Mouse (Mus musculus) embryonic stem cell, embryonic (primary cell): ENCODE results near the gene Fam43a.

Source experiments
- CTCF ChIA-PET, 4 experiments: fragments of 300-600 bp in 2 of 4; fragments of 350-600 bp in 2 of 4; sonication (Branson Sonifier 250); formaldehyde crosslinking; loops; one replicate each; lab custom pipeline; 2022; ENCODE audit warnings: inconsistent platforms in 2 of 4; lab: Charles Lee
- POLR2A ChIA-PET, 4 experiments: fragments of 300-600 bp in 2 of 4; fragments of 350-600 bp in 2 of 4; sonication (Branson Sonifier 250); formaldehyde crosslinking; loops; one replicate each; lab custom pipeline; 2022; ENCODE audit warnings: antibody characterized with exemption in 4 of 4, inconsistent platforms in 1 of 4; lab: Charles Lee

Fam43a gene

GRCm38 (mm10) chr16:30599491-30600268 lies at the start of gene Fam43a:
Gene Fam43a, plus strand, starts transcription at chr16:30599723.
- POLR2A ChIA-PET: interaction anchor here (0.6 to 6.7 kb wide), 129 partner anchors 8 to 805 kb away, joined by 3 to 73 read pairs (median 5); partner anchors contain the start of genes Lsg1 (in 1 of the 4) and Tmem44 (in 1 of the 4)
- CTCF ChIA-PET: interaction anchor here (0.6 to 4.0 kb wide), 11 partner anchors 9 to 471 kb away, joined by 3 to 26 read pairs (median 5); no protein-coding TSS in a partner anchor

GRCm38 (mm10) chr16:30549966-30550747 lies 49.4 kb upstream of the Fam43a start:
- ChIA-PET CTCF (interaction anchor here in 3 of 4 experiments (0.6 to 1.9 kb wide), 11 partner anchors 9 to 319 kb away, joined by 3 to 6 read pairs (median 3); no protein-coding TSS in a partner anchor), POLR2A (interaction anchor here (0.7 to 2.9 kb wide), 9 partner anchors 9 to 226 kb away, joined by 3 to 21 read pairs (median 5); partner anchors contain the start of gene Fam43a (in 1 of the 4))

GRCm38 (mm10) chr16:30550748-30551192 lies 48.8 kb upstream of the Fam43a start, which contains the start of gene Tmem44:
Gene Tmem44, minus strand, starts transcription at chr16:30550842.
- POLR2A ChIA-PET: interaction anchor here (0.7 to 2.9 kb wide), 8 partner anchors 8 to 226 kb away, joined by 3 to 21 read pairs (median 6); partner anchors contain the start of gene Fam43a (in 1 of the 4)
- CTCF ChIA-PET: interaction anchor here in 3 of 4 experiments (0.6 to 1.7 kb wide), 7 partner anchors 10 to 320 kb away, joined by 3 to 5 read pairs (median 3); no protein-coding TSS in a partner anchor

- POLR2A ChIA-PET: interaction anchor here in 3 of 4 experiments (0.6 to 2.5 kb wide), 13 partner anchors 9 to 527 kb away, joined by 3 to 12 read pairs (median 4); no protein-coding TSS in a partner anchor
- CTCF ChIA-PET: interaction anchor here in 3 of 4 experiments (0.7 to 1.6 kb wide), 5 partner anchors 19 to 518 kb away, joined by 3 to 5 read pairs (median 5); no protein-coding TSS in a partner anchor
These were observed 46.7 kb upstream of the Fam43a start for GRCm38 (mm10) chr16:30552621-30553338.

GRCm38 (mm10) chr16:30554109-30554508 lies 45.4 kb upstream of the Fam43a start:
- POLR2A ChIA-PET: interaction anchor here in 3 of 4 experiments (0.6 to 1.5 kb wide), 5 partner anchors 14 to 46 kb away, joined by 3 to 4 read pairs (median 4); partner anchors contain the start of gene Fam43a (in 1 of the 3)
- CTCF ChIA-PET: no interaction called here

- ChIA-PET CTCF (interaction anchor here in 2 of 4 experiments (0.8 to 2.0 kb wide), 4 partner anchors 10 to 511 kb away, joined by 3 to 5 read pairs (median 4); no protein-coding TSS in a partner anchor), POLR2A (interaction anchor here (0.5 to 4.0 kb wide), 18 partner anchors 9 to 634 kb away, joined by 3 to 29 read pairs (median 4); partner anchors contain the start of genes Tmem44 (in 3 of the 4), Fam43a (in 1 of the 4) and Lsg1 (in 1 of the 4))
These were observed 40.1 kb upstream of the Fam43a start for GRCm38 (mm10) chr16:30559312-30559992.

- ChIA-PET CTCF (interaction anchor here in 2 of 4 experiments (1.9 to 2.0 kb wide), 2 partner anchors 40 to 510 kb away, joined by 4 to 5 read pairs; no protein-coding TSS in a partner anchor), POLR2A (interaction anchor here (0.9 to 4.0 kb wide), 17 partner anchors 10 to 633 kb away, joined by 3 to 29 read pairs (median 5); partner anchors contain the start of genes Fam43a (in 2 of the 4), Tmem44 (in 2 of the 4) and Lsg1 (in 1 of the 4))
These were observed 38.9 kb upstream of the Fam43a start for GRCm38 (mm10) chr16:30560601-30561000.

GRCm38 (mm10) chr16:30565631-30566030 lies 33.9 kb upstream of the Fam43a start:
- ChIA-PET CTCF (interaction anchor here in 1 of 4 experiments (0.7 kb wide), 1 partner anchor 33 kb away, joined by 6 read pairs; no protein-coding TSS in a partner anchor), POLR2A (interaction anchor here in 2 of 4 experiments (0.6 to 2.1 kb wide), 8 partner anchors 9 to 273 kb away, joined by 3 to 8 read pairs (median 4); no protein-coding TSS in a partner anchor)

GRCm38 (mm10) chr16:30570173-30570572 lies 29.4 kb upstream of the Fam43a start:
- POLR2A ChIA-PET: interaction anchor here in 3 of 4 experiments (0.6 to 4.0 kb wide), 8 partner anchors 8 to 500 kb away, joined by 3 to 29 read pairs (median 6); no protein-coding TSS in a partner anchor
- CTCF ChIA-PET: interaction anchor here (0.6 to 1.4 kb wide), 14 partner anchors 9 to 1315 kb away, joined by 3 to 7 read pairs (median 3); partner anchors contain the start of gene Tmem44 (in 1 of the 4)

- ChIA-PET POLR2A (interaction anchor here in 3 of 4 experiments (0.5 to 4.0 kb wide), 25 partner anchors 10 to 621 kb away, joined by 3 to 29 read pairs (median 4); partner anchors contain the start of genes Fam43a (in 1 of the 3) and Lsg1 (in 1 of the 3)), CTCF (interaction anchor here in 3 of 4 experiments (0.5 to 1.7 kb wide), 6 partner anchors 9 to 499 kb away, joined by 3 to 6 read pairs (median 4); no protein-coding TSS in a partner anchor)
These were observed 28.1 kb upstream of the Fam43a start for GRCm38 (mm10) chr16:30571378-30571777.

- ChIA-PET CTCF (interaction anchor here (0.6 to 1.7 kb wide), 19 partner anchors 8 to 1212 kb away, joined by 3 to 7 read pairs (median 4); no protein-coding TSS in a partner anchor), POLR2A (interaction anchor here in 3 of 4 experiments (0.5 to 4.0 kb wide), 37 partner anchors 10 to 916 kb away, joined by 3 to 29 read pairs (median 4); partner anchors contain the start of genes Fam43a (in 2 of the 3) and Lsg1 (in 1 of the 3))
These were observed 27.3 kb upstream of the Fam43a start for GRCm38 (mm10) chr16:30572239-30572638.

- ChIA-PET POLR2A (interaction anchor here in 2 of 4 experiments (0.8 to 3.2 kb wide), 6 partner anchors 10 to 17 kb away, joined by 3 to 12 read pairs (median 4); partner anchors contain the start of gene Lsg1 (in 1 of the 2)), CTCF (interaction anchor here in 1 of 4 experiments (1.1 kb wide), 1 partner anchor 24 kb away, joined by 3 read pairs; no protein-coding TSS in a partner anchor)
These were observed 23.7 kb upstream of the Fam43a start for GRCm38 (mm10) chr16:30575815-30576214.

- CTCF ChIA-PET: interaction anchor here in 1 of 4 experiments (1.1 kb wide), 1 partner anchor 24 kb away, joined by 3 read pairs; no protein-coding TSS in a partner anchor
These were observed 23.1 kb upstream of the Fam43a start for GRCm38 (mm10) chr16:30576392-30576791.

GRCm38 (mm10) chr16:30580765-30581164 lies 18.8 kb upstream of the Fam43a start:
- ChIA-PET CTCF (interaction anchor here in 3 of 4 experiments (0.6 to 2.4 kb wide), 4 partner anchors 9 to 11 kb away, joined by 3 to 6 read pairs (median 3); no protein-coding TSS in a partner anchor), POLR2A (interaction anchor here in 2 of 4 experiments (1.1 to 3.9 kb wide), 6 partner anchors 8 to 22 kb away, joined by 3 to 21 read pairs (median 11); partner anchors contain the start of gene Fam43a (in 1 of the 2))

More at GRCm38 (mm10) chr16:30576392-30576791, 23.1 kb upstream of the Fam43a start:
- POLR2A ChIA-PET: interaction anchor here in 2 of 4 experiments (1.0 to 3.2 kb wide), 5 partner anchors 9 to 17 kb away, joined by 3 to 12 read pairs (median 4); partner anchors contain the start of gene Lsg1 (in 1 of the 2)
